Mouse (Mus musculus): Measurements from ENCODE around the gene Vmn1r169. TPM values are rescaled to one million over a fixed set of nuclear protein-coding genes. Genes with fewer than 3 reads are reported as not detected.
"Not testable (repeated sequence)": the region's sequence is repeated elsewhere in the genome, so short reads cannot be mapped to it uniquely, and the experiment has no call there.

Vmn1r169 gene
- total RNA-seq (2021) = not detected
- not detected in 2 replicates for polyA plus RNA-seq (2012; rRNA removed)
- long read RNA-seq = 0 reads

DNA sequence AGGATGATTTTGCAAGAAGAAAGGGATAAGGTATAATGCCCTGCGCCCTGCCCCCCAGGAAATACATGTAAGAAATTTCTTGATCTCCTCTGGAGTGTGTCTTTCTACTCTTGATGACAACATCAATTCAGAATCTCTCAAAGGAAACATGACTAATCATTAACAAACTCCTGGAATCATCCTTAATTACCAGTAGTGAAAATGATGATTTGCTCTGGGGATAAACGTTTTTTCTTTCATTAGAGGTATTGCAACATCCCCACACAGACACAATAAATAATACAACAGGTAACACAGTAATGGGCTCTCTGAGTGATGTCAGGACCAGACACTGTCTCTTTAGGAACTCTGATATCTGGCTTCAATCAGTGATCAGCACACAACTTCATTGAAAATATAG, at the start of gene Vmn1r169:
TSS of gene Vmn1r169 (plus strand) at position 301 of the 400 bp plus-strand sequence.
- WGBS = 51% methylated on average over 1 of the region's 2 CpGs
- H3K36me3 ChIP-seq (ENCODE audit: control insufficient read depth, insufficient read depth, low read length); H3K79me2 ChIP-seq (replicated peaks; ENCODE audit: control insufficient read depth, insufficient read depth, low read length); DNase-seq; intact Hi-C loops (cut with DNase I); H3K4me3 ChIP-seq; H3K27ac ChIP-seq; H3K27me3 ChIP-seq (ENCODE audit: control insufficient read depth, insufficient read depth, low read length); H3K4me1 ChIP-seq (ENCODE audit: control insufficient read depth, insufficient read depth, low read length); H3K9ac ChIP-seq (ENCODE audit: low read depth, low read length): not testable (repeated sequence)

DNA sequence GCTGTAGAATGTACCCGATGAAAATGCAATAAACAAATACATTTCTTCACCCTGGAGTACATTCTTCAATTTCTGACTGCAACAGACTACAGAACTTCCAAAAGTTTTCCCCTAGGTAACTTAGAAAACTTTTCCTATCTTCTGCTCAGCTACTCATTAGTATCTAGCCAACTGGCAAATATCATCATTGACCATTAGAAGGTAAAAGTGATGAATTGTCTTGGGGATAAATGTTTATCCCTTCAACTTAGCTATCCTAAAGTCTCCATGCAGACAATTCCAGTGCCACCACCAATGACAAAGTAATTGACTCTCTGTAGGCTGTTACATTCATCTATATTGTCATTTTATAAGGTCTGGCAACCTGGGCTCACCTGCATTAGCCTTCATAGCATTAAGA, 35.9 kb upstream of the Vmn1r169 start, which contains the start of gene Vmn1r168:
TSS of gene Vmn1r168 (plus strand) at position 301 of the 400 bp plus-strand sequence.
- H3K9ac ChIP-seq (ENCODE audit: low read depth, low read length); H3K27ac ChIP-seq; H3K79me2 ChIP-seq (replicated peaks; ENCODE audit: control insufficient read depth, insufficient read depth, low read length); H3K36me3 ChIP-seq (ENCODE audit: control insufficient read depth, insufficient read depth, low read length); H3K27me3 ChIP-seq (ENCODE audit: control insufficient read depth, insufficient read depth, low read length); H3K4me1 ChIP-seq (ENCODE audit: control insufficient read depth, insufficient read depth, low read length); DNase-seq; intact Hi-C loops (cut with DNase I); H3K4me3 ChIP-seq: not testable (repeated sequence)
- no CpG with 5 or more reads among the region's 1 CpGs for WGBS

DNA sequence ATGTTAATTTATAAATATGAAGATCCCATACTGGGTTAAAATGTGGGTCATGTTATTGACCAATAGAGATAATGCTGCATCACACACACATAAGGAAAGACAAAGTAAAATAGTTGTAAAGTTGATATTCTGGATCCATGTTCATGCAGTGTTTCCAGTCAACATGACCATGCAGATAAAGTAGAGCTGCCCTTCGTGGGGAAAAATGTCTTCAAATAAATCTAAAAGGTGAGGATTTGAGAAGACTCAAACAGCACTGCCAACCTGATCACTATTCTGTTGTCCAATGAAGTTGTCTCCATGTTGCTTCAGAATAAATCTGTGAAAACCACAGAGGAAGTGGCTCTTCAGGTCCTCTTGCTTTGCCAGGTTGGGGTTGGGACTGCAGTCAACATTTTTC, 30.5 kb downstream of the Vmn1r169 start, which contains the start of gene Vmn1r170:
TSS of gene Vmn1r170 (plus strand) at position 301 of the 400 bp plus-strand sequence.
- 11% methylated on average over 1 of the region's 1 CpGs for WGBS
- H3K4me3 ChIP-seq; H3K79me2 ChIP-seq (replicated peaks; ENCODE audit: control insufficient read depth, insufficient read depth, low read length); H3K27me3 ChIP-seq (ENCODE audit: control insufficient read depth, insufficient read depth, low read length); DNase-seq; intact Hi-C loops (cut with DNase I); H3K36me3 ChIP-seq (ENCODE audit: control insufficient read depth, insufficient read depth, low read length); H3K9ac ChIP-seq (ENCODE audit: low read depth, low read length); H3K27ac ChIP-seq; H3K4me1 ChIP-seq (ENCODE audit: control insufficient read depth, insufficient read depth, low read length): not testable (repeated sequence)

Other genes starting within 250 kb of the Vmn1r169 start
- gene Nlrp5, start 189.6 kb upstream of the Vmn1r169 start, total RNA-seq (2021) = under 1 TPM; 0.10 to 0.14 TPM
- not detected in 2 replicates for gene Nlrp5, start 189.6 kb upstream of the Vmn1r169 start, polyA plus RNA-seq (2012; rRNA removed)
- not detected for gene Vmn1r167, start 68.3 kb upstream of the Vmn1r169 start, total RNA-seq (2021)
- gene Vmn1r167, start 68.3 kb upstream of the Vmn1r169 start, polyA plus RNA-seq (2012; rRNA removed) = not detected in 2 replicates
- not detected for gene Vmn1r168, start 35.8 kb upstream of the Vmn1r169 start, total RNA-seq (2021)
- gene Vmn1r168, start 35.8 kb upstream of the Vmn1r169 start, polyA plus RNA-seq (2012; rRNA removed) = not detected in 2 replicates
- not detected for gene Vmn1r170, start 30.6 kb downstream of the Vmn1r169 start, total RNA-seq (2021)
- gene Vmn1r170, start 30.6 kb downstream of the Vmn1r169 start, polyA plus RNA-seq (2012; rRNA removed) = not detected in 2 replicates
- not detected for gene Vmn1r171, start 55.2 kb downstream of the Vmn1r169 start, total RNA-seq (2021)
- not detected in 2 replicates for gene Vmn1r171, start 55.2 kb downstream of the Vmn1r169 start, polyA plus RNA-seq (2012; rRNA removed)
- gene Vmn1r172, start 82.8 kb downstream of the Vmn1r169 start, total RNA-seq (2021) = not detected
- gene Vmn1r172, start 82.8 kb downstream of the Vmn1r169 start, polyA plus RNA-seq (2012; rRNA removed) = not detected in 2 replicates
- not detected for gene Vmn1r173, start 125.2 kb downstream of the Vmn1r169 start, total RNA-seq (2021)
- gene Vmn1r173, start 125.2 kb downstream of the Vmn1r169 start, polyA plus RNA-seq (2012; rRNA removed) = not detected in 2 replicates
- not detected for gene Vmn1r174, start 176.7 kb downstream of the Vmn1r169 start, total RNA-seq (2021)
- not detected in 2 replicates for gene Vmn1r174, start 176.7 kb downstream of the Vmn1r169 start, polyA plus RNA-seq (2012; rRNA removed)
- not detected for gene Vmn1r175, start 235.1 kb downstream of the Vmn1r169 start, total RNA-seq (2021)
- gene Vmn1r175, start 235.1 kb downstream of the Vmn1r169 start, polyA plus RNA-seq (2012; rRNA removed) = not detected in 2 replicates